Mouse (Mus musculus): ENCODE data around the gene Rbm20. TPM values are rescaled to one million over a fixed set of nuclear protein-coding genes. Genes with fewer than 3 reads are reported as not detected.
"Not testable (repeated sequence)": the region's sequence is repeated elsewhere in the genome, so short reads cannot be mapped to it uniquely, and the experiment has no call there.

Rbm20 gene
- polyA plus RNA-seq, 1 experiment from 2014 or later: 0.96 TPM

- H3K27me3 ChIP-seq (replicated peaks): no peaks in the 10 kb centered on the region
- no peak overlapping the region for H3K4me2 ChIP-seq
- H3K27ac ChIP-seq: no peak overlapping the region; the same call in 1 of the 2 replicates
- no peaks in the 10 kb centered on the region for H3K4me1 ChIP-seq
- 70% methylated on average over 15 of the region's 15 CpGs for WGBS
- H3K36me3 ChIP-seq: no peaks in the 10 kb centered on the region
- no peaks in the 10 kb centered on the region for H3K9me3 ChIP-seq
- no peak overlapping the region for H3K4me3 ChIP-seq (replicated peaks)
- H3K9ac ChIP-seq: no peak overlapping the region
- no peak for ATAC-seq (ENCODE audit: insufficient read depth, low FRiP score, low read depth)
These were observed 123.4 kb downstream of the Rbm20 start for GRCm38 (mm10) chr19:53800365-53800999.

GRCm38 (mm10) chr19:53801380-53801779 lies 124.3 kb downstream of the Rbm20 start:
- Histone ChIP-seq H3K27ac (no peak overlapping the region), H3K4me3 (replicated peaks) (no peak overlapping the region), H3K9me3 (no peaks in the 10 kb centered on the region), H3K27me3 (replicated peaks) (no peaks in the 10 kb centered on the region), H3K9ac (no peak overlapping the region), H3K4me2 (no peak overlapping the region), H3K36me3 (no peaks in the 10 kb centered on the region), H3K4me1 (no peaks in the 10 kb centered on the region)
- WGBS: 76% methylated on average over 5 of the region's 5 CpGs
- ATAC-seq (ENCODE audit: insufficient read depth, low FRiP score, low read depth): no peak

- no peak overlapping the region for H3K27ac ChIP-seq
- H3K27me3 ChIP-seq (replicated peaks): no peaks in the 10 kb centered on the region
- H3K36me3 ChIP-seq: no peaks in the 10 kb centered on the region
- no peak overlapping the region for H3K9ac ChIP-seq
- H3K9me3 ChIP-seq: no peaks in the 10 kb centered on the region
- H3K4me2 ChIP-seq: no peak overlapping the region
- ATAC-seq (ENCODE audit: insufficient read depth, low FRiP score, low read depth): peak; percentile 56; the same call in 1 of the 2 replicates
- H3K4me3 ChIP-seq (replicated peaks): no peak overlapping the region
- H3K4me1 ChIP-seq: no peaks in the 10 kb centered on the region
- WGBS: 69% methylated on average over 11 of the region's 11 CpGs
These were observed 124.9 kb downstream of the Rbm20 start for GRCm38 (mm10) chr19:53801789-53802683.

- 68% methylated on average over 2 of the region's 2 CpGs for WGBS
- Histone ChIP-seq H3K27ac (no peak overlapping the region), H3K4me1 (0 out of 2 replicates have a peak, but pooled peaks cover 2% of the 10 kb centered on the region), H3K4me3 (replicated peaks) (no peak overlapping the region), H3K27me3 (replicated peaks) (no peaks in the 10 kb centered on the region), H3K36me3 (no peaks in the 10 kb centered on the region), H3K9ac (no peak overlapping the region), H3K9me3 (no peaks in the 10 kb centered on the region), H3K4me2 (no peak overlapping the region)
- no peak for ATAC-seq (ENCODE audit: insufficient read depth, low FRiP score, low read depth)
These were observed 126.8 kb downstream of the Rbm20 start for GRCm38 (mm10) chr19:53803954-53804353.

DNA sequence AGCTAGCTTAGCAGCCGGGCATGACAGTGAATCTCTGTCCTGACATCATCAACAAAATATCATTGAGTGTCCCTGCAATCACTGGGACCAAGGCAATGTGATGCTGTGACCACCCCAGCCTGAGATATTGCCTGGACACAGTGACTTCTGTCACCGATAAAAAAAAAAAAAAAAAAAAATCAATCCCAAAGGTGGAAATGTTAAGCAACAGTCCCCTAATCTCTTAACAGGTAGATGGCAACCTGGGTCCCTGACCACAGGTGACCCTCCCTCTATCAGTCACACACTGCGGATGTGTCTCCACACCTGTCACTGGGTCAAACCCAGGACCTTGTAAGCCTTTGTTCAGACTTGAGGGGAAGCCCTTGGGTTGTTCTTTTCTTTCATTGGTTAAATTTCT lies 128.0 kb downstream of the Rbm20 start:
- peaks cover 13% of the 10 kb centered on the region for H3K4me1 ChIP-seq

GRCm38 (mm10) chr19:53806126-53806525 lies 129.0 kb downstream of the Rbm20 start:
- Histone ChIP-seq H3K36me3 (no peaks in the 10 kb centered on the region), H3K27ac (no peak overlapping the region), H3K9me3 (no peaks in the 10 kb centered on the region), H3K4me3 (replicated peaks) (no peak overlapping the region), H3K27me3 (replicated peaks) (no peaks in the 10 kb centered on the region), H3K4me1 (peaks cover 17% of the 10 kb centered on the region), H3K9ac (no peak overlapping the region), H3K4me2 (no peak overlapping the region)
- no peak for ATAC-seq (ENCODE audit: insufficient read depth, low FRiP score, low read depth)
- WGBS: 65% methylated on average over 7 of the region's 7 CpGs

More for the DNA sequence above, 128.0 kb downstream of the Rbm20 start:
- Histone ChIP-seq H3K27ac (no peak overlapping the region), H3K27me3 (replicated peaks) (no peaks in the 10 kb centered on the region), H3K9ac (no peak overlapping the region), H3K36me3 (no peaks in the 10 kb centered on the region), H3K4me3 (replicated peaks) (no peak overlapping the region), H3K4me2 (no peak overlapping the region), H3K9me3 (no peaks in the 10 kb centered on the region)
- ATAC-seq (ENCODE audit: insufficient read depth, low FRiP score, low read depth): no peak
- 68% methylated on average over 3 of the region's 3 CpGs for WGBS

DNA sequence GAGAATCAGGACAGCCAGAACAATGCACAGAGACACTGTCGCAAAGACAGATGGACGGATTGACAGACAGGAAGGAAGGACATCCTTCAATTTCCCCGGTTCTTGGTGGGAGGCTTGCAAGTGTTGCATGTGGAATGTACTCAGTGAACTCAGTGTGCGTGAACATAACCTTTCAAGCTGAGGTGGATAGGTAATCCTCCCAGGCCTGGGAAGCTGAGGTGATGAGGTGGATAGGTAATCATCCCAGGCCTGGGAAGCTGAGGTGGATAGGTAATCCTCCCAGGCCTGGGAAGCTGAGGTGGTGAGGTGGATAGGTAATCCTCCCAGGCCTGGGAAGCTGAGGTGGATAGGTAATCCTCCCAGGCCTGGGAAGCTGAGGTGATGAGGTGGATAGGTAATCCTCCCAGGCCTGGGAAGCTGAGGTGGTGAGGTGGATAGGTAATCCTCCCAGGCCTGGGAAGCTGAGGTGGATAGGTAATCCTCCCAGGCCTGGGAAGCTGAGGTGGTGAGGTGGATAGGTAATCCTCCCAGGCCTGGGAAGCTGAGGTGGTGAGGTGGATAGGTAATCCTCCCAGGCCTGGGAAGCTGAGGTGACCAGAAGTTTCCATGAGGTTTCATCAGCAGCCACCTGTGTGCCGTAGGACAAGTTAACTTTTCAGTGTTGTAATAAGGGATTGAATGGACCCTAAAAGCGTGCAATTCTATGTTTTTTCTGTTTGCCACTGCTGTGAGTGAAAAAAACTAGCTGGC lies 129.6 kb downstream of the Rbm20 start:
- not testable (repeated sequence) for H3K27ac ChIP-seq; H3K4me3 ChIP-seq (replicated peaks); H3K9me3 ChIP-seq; H3K9ac ChIP-seq; ATAC-seq (ENCODE audit: insufficient read depth, low FRiP score, low read depth); H3K4me2 ChIP-seq; H3K27me3 ChIP-seq (replicated peaks); H3K36me3 ChIP-seq
- H3K4me1 ChIP-seq: peaks cover 17% of the 10 kb centered on the region
- WGBS: 83% methylated on average over 6 of the region's 6 CpGs

DNA sequence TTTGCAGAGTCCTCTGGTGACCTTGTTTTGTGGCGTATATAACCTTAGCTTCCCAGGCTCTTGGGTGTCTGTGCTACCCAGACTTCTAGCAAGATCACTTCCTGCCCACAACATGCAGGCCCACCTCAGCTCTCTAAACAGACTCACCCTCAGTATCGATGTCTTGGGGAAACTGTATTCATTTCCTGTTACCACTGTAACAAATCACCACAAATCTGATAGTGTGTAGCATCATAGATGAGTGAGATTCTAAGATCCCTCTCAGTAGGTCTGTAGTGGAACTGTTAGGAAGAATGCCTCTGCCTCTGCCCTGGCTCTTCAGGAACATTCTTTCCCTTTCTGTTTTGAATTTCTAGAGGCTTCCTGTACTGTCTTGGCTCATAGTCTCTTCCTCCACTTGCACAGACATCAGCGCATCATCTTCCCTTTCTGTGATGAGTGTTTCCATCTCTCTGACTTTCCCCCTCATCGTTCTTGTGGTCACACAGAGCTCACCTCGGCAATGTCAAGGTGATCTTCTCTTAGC lies 130.2 kb downstream of the Rbm20 start:
- Histone ChIP-seq H3K4me2 (no peak overlapping the region), H3K27ac (no peak overlapping the region), H3K27me3 (replicated peaks) (no peaks in the 10 kb centered on the region), H3K9ac (no peak overlapping the region), H3K9me3 (no peaks in the 10 kb centered on the region), H3K36me3 (no peaks in the 10 kb centered on the region), H3K4me1 (peaks cover 17% of the 10 kb centered on the region), H3K4me3 (replicated peaks) (no peak overlapping the region)
- 73% methylated on average over 5 of the region's 5 CpGs for WGBS
- no peak for ATAC-seq (ENCODE audit: insufficient read depth, low FRiP score, low read depth)

- Histone ChIP-seq H3K27me3 (replicated peaks) (no peaks in the 10 kb centered on the region), H3K4me2 (no peak overlapping the region), H3K27ac (no peak overlapping the region), H3K9ac (no peak overlapping the region), H3K9me3 (no peaks in the 10 kb centered on the region), H3K4me1 (peaks cover 17% of the 10 kb centered on the region), H3K36me3 (no peaks in the 10 kb centered on the region), H3K4me3 (replicated peaks) (no peak overlapping the region)
- WGBS: 51% methylated on average over 14 of the region's 15 CpGs
- ATAC-seq (ENCODE audit: insufficient read depth, low FRiP score, low read depth): no peak
These were observed 131.1 kb downstream of the Rbm20 start for GRCm38 (mm10) chr19:53808041-53808777.

GRCm38 (mm10) chr19:53809185-53809861 lies 132.2 kb downstream of the Rbm20 start:
- H3K27ac ChIP-seq: peak overlapping the region; percentile 32; the same call in 1 of the 2 replicates
- H3K4me3 ChIP-seq (replicated peaks): no peak overlapping the region
- H3K4me2 ChIP-seq: no peak overlapping the region
- H3K9me3 ChIP-seq: no peaks in the 10 kb centered on the region
- H3K9ac ChIP-seq: no peak overlapping the region
- H3K4me1 ChIP-seq: peaks cover 17% of the 10 kb centered on the region
- peak; percentile 68 for ATAC-seq (ENCODE audit: insufficient read depth, low FRiP score, low read depth)
- H3K36me3 ChIP-seq: no peaks in the 10 kb centered on the region
- WGBS: 44% methylated on average over 7 of the region's 7 CpGs
- H3K27me3 ChIP-seq (replicated peaks): no peaks in the 10 kb centered on the region

DNA sequence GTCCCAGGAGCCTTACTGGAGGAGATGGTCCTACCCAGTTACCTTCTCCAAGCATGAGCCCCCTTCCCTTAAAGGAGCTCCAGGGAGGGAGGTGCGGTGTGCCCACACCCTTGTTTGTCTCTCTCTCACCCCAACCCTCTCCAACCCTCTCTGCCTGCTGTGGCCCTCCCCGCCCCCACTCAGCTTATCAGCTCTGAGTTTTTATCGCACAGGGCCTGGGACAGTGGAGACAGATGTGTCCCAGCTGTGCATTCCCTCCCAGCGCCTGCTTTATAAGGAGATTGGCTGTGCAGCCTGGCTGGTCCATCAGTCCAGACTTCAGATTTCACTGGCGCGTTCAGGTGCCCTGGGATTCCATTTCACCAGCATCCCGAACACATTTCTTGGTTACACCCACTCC lies 132.9 kb downstream of the Rbm20 start:
- WGBS: 30% methylated on average over 7 of the region's 7 CpGs
- Histone ChIP-seq H3K4me1 (peaks cover 17% of the 10 kb centered on the region), H3K27ac (peak overlapping the region; percentile 32; the same call in 1 of the 2 replicates), H3K9ac (no peak overlapping the region), H3K36me3 (no peaks in the 10 kb centered on the region), H3K4me2 (no peak overlapping the region; the same call in 1 of the 2 replicates), H3K4me3 (replicated peaks) (no peak overlapping the region), H3K9me3 (no peaks in the 10 kb centered on the region), H3K27me3 (replicated peaks) (no peaks in the 10 kb centered on the region)
- ATAC-seq (ENCODE audit: insufficient read depth, low FRiP score, low read depth): peak; percentile 74; the same call in 1 of the 2 replicates
